Mouse (Mus musculus) myocyte (in vitro differentiated cells): ENCODE data around the gene Pla2g4a.

ENCODE experiments used
- MAX ChIP-seq: IDR thresholded peaks from one replicate; pipeline ENCODE4 v1.6.1; 2011; ENCODE audit warnings: low read depth, mild to moderate bottlenecking, control low read depth
- MYOD1 ChIP-seq, 3 experiments: IDR thresholded peaks; one replicate each; pipeline ENCODE4 v1.6.1; 2011; ENCODE audit warnings: control low read depth in 2 of 3, low read depth in 2 of 3, mild to moderate bottlenecking in 2 of 3, moderate library complexity in 1 of 3; ENCODE audit not compliant: insufficient read length in 2 of 3, control insufficient read depth in 1 of 3
- USF1 ChIP-seq: IDR thresholded peaks from one replicate; pipeline ENCODE4 v1.6.1; 2011; ENCODE audit warnings: low read depth, mild to moderate bottlenecking, control low read depth, moderate library complexity

- TF ChIP-seq USF1 (no peak), MAX (no peak), MYOD1 (IDR thresholded peaks at IDR 0.05; ENCODE audit: control insufficient read depth in 1 of 3, insufficient read length in 2 of 3, low read depth in 2 of 3) (no peak)
Observed at GRCm38 (mm10) chr1:149809527-149809926, 151.6 kb downstream of the Pla2g4a start.
